Mouse (Mus musculus) kidney, postnatal 0 days (tissue): Measurements from ENCODE around the gene 4930507D05Rik. TPM values are rescaled to one million over a fixed set of nuclear protein-coding genes. Genes with fewer than 3 reads are reported as not detected.

Experiments used
- ATAC-seq: fragments of 200-750 bp; cut with Nextera tagmentation; replicated peaks from 2 replicates; pipeline ENCODE4 v1.8.0; 2017; ENCODE audit warnings: low read depth, moderate number of reproducible peaks, moderate TSS enrichment, moderate library complexity; ENCODE audit not compliant: low FRiP score
- DNase-seq: peaks from one replicate; pipeline ENCODE4 v3.0.0-alpha.2; 2016; ENCODE audit warnings: low spot score
- H3K27ac ChIP-seq: fragments of 300-500 bp; sonication (generic); 2 replicates; pipeline ENCODE4 v1.5.1; 2014; ENCODE audit warnings: mild to moderate bottlenecking
- H3K27me3 ChIP-seq: fragments of 300-500 bp; sonication (generic); 2 replicates; pipeline ENCODE4 v1.6.1; 2014; ENCODE audit warnings: low read length, mixed read lengths; ENCODE audit not compliant: insufficient read depth
- H3K36me3 ChIP-seq: fragments of 300-500 bp; sonication (generic); 2 replicates; pipeline ENCODE4 v1.6.1; 2014; ENCODE audit warnings: low read length, mixed read lengths; ENCODE audit not compliant: insufficient read depth
- H3K4me1 ChIP-seq: fragments of 300-500 bp; sonication (generic); replicated peaks from 2 replicates; pipeline ENCODE4 v1.6.1; 2014; ENCODE audit warnings: antibody characterized with exemption, low read length, mixed read lengths; ENCODE audit not compliant: insufficient read depth
- H3K4me2 ChIP-seq: fragments of 300-500 bp; sonication (generic); 2 replicates; pipeline ENCODE4 v1.6.1; 2014; ENCODE audit warnings: mild to moderate bottlenecking, low read length, moderate library complexity, mixed read lengths
- H3K4me3 ChIP-seq: fragments of 300-500 bp; sonication (generic); replicated peaks from 2 replicates; pipeline ENCODE4 v1.5.1; 2014; ENCODE audit warnings: low read depth, low read length
- H3K9ac ChIP-seq: fragments of 300-500 bp; sonication (generic); 2 replicates; pipeline ENCODE4 v1.6.1; 2014; ENCODE audit warnings: low read depth, low read length
- H3K9me3 ChIP-seq: fragments of 300-500 bp; sonication (generic); replicated peaks from 2 replicates; pipeline ENCODE4 v1.6.1; 2016; ENCODE audit warnings: low read length, inconsistent platforms, mixed read lengths
- CTCF ChIP-seq: IDR thresholded peaks from 2 replicates; pipeline ENCODE4 v1.5.1; 2016; ENCODE audit warnings: antibody characterized with exemption, low read depth, mild to moderate bottlenecking, moderate library complexity
- WGBS: fragments of 180-500 bp; shearing (Covaris S2); extraction: QIAGEN DNeasy Blood & Tissue Kit; methylation state at CpG from one replicate; pipeline ENCODE4 v1.1.7; 2014; 5-methylcytosine and 5-hydroxymethylcytosine counted together
- polyA plus RNA-seq: library from polyadenylated mRNA; unstranded; fragments of >200 nt; fragmentation: Nextera tagmentation; extraction: Ambion mirVana; gene quantifications from 2 replicates; pipeline ENCODE4 v1.2.1, GENCODE M21; 2015

The 4930507D05Rik gene
- polyA plus RNA-seq, 1 experiment from 2014 or later, result 0.53 TPM

- Histone ChIP-seq H3K36me3 (no peaks in the 10 kb centered on the region), H3K4me1 (no peaks in the 10 kb centered on the region; the same call in 1 of the 2 replicates), H3K9ac (0 out of 2 replicates have a peak overlapping the region, but pooled peaks have one; percentile 13), H3K4me2 (no peak overlapping the region), H3K4me3 (no peak overlapping the region), H3K9me3 (no peaks in the 10 kb centered on the region), H3K27me3 (no peaks in the 10 kb centered on the region), H3K27ac (peak overlapping the region; percentile 60)
- 9% methylated on average over 8 of the region's 8 CpGs for WGBS
- DNase-seq, result peak; percentile 43
- TF ChIP-seq CTCF, result no peak
- peak; percentile 61 for ATAC-seq
Observed at GRCm38 (mm10) chr10:62412906-62413605, 36.2 kb upstream of the 4930507D05Rik start.

- WGBS, result 35% methylated on average over 4 of the region's 4 CpGs
- no peak for DNase-seq
- H3K4me2 ChIP-seq, result no peak overlapping the region
Observed at GRCm38 (mm10) chr10:62413606-62413982, 35.7 kb upstream of the 4930507D05Rik start.

GRCm38 (mm10) chr10:62418831-62419356, 30.4 kb upstream of the 4930507D05Rik start:
- Histone ChIP-seq H3K4me1 (no peaks in the 10 kb centered on the region), H3K9ac (no peak overlapping the region), H3K9me3 (no peaks in the 10 kb centered on the region), H3K36me3 (no peaks in the 10 kb centered on the region), H3K4me3 (no peak overlapping the region), H3K27me3 (no peaks in the 10 kb centered on the region), H3K27ac (no peak overlapping the region), H3K4me2 (no peak overlapping the region)
- no peak for ATAC-seq
- WGBS, result 66% methylated on average over 7 of the region's 7 CpGs
- no peak for DNase-seq
- TF ChIP-seq CTCF, result no peak

More at GRCm38 (mm10) chr10:62413606-62413982, 35.7 kb upstream of the 4930507D05Rik start:
- H3K36me3 ChIP-seq, result no peaks in the 10 kb centered on the region
- no peaks in the 10 kb centered on the region; the same call in 1 of the 2 replicates for H3K4me1 ChIP-seq
- H3K27ac ChIP-seq, result peak overlapping the region; percentile 60
- H3K9ac ChIP-seq, result no peak overlapping the region
- no peak overlapping the region for H3K4me3 ChIP-seq
- H3K27me3 ChIP-seq, result no peaks in the 10 kb centered on the region
- no peak for TF ChIP-seq CTCF
- no peak for ATAC-seq
- no peaks in the 10 kb centered on the region for H3K9me3 ChIP-seq

GRCm38 (mm10) chr10:62419422-62419821, 29.9 kb upstream of the 4930507D05Rik start:
- Histone ChIP-seq H3K4me1 (no peaks in the 10 kb centered on the region), H3K4me3 (no peak overlapping the region), H3K27me3 (no peaks in the 10 kb centered on the region), H3K27ac (no peak overlapping the region), H3K36me3 (no peaks in the 10 kb centered on the region), H3K9me3 (no peaks in the 10 kb centered on the region), H3K9ac (no peak overlapping the region), H3K4me2 (no peak overlapping the region)
- WGBS, result 79% methylated on average over 5 of the region's 5 CpGs
- no peak for TF ChIP-seq CTCF
- DNase-seq (no peak), ATAC-seq (no peak)

DNA sequence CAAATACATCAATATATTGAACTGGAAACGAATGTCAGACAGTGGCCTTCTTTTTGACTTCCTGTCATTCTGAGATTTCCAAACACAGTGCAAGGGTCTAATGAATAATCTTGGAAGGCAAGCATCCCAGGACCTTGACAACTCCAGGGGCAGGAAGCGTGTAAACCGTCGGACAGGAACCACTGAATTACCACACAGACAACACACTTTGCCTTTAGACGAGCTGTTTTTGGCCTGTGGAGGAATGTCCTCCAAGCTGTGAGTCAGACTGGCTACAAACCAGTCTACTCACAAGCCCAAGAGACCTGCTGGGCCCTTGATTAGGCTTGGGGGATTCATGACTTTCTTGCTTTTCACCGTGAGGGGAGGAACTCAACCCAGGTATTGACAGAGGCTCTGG, 28.9 kb upstream of the 4930507D05Rik start:
- no peaks in the 10 kb centered on the region for H3K36me3 ChIP-seq
- TF ChIP-seq CTCF, result no peak
- no peak overlapping the region for H3K4me2 ChIP-seq
- H3K27ac ChIP-seq, result no peak overlapping the region
- no peaks in the 10 kb centered on the region for H3K9me3 ChIP-seq
- 53% methylated on average over 6 of the region's 6 CpGs for WGBS
- no peak overlapping the region for H3K9ac ChIP-seq
- H3K4me1 ChIP-seq, result no peaks in the 10 kb centered on the region
- ATAC-seq (no peak), DNase-seq (no peak)
- no peaks in the 10 kb centered on the region for H3K27me3 ChIP-seq
- no peak overlapping the region for H3K4me3 ChIP-seq

DNA sequence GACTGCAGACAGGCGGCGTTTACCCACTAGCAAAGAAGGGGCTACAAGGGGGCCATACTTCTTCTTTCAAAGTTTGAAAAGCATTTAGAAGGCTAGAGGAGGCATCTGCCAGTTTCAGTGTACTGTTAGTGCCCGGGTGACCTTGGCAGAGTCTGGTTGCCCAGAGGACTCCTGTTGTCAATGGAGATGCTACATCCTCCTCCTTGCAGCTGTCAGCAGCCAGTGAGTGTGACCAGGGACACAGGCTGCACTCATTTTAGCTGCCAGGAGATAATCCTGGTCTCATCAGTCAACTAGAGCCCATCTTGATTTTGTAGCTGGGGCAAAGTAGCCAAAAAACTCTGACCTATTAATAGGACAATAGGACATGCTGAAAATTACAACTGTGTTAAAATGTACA, 28.2 kb upstream of the 4930507D05Rik start:
- DNase-seq, result no peak
- 85% methylated on average over 3 of the region's 3 CpGs for WGBS
- no peak for TF ChIP-seq CTCF

More for the DNA sequence above, 28.2 kb upstream of the 4930507D05Rik start:
- H3K27ac ChIP-seq, result no peak overlapping the region
- no peaks in the 10 kb centered on the region for H3K36me3 ChIP-seq
- no peak overlapping the region for H3K4me3 ChIP-seq
- no peak for ATAC-seq
- no peaks in the 10 kb centered on the region for H3K4me1 ChIP-seq
- no peak overlapping the region for H3K9ac ChIP-seq
- H3K27me3 ChIP-seq, result no peaks in the 10 kb centered on the region
- H3K4me2 ChIP-seq, result no peak overlapping the region
- H3K9me3 ChIP-seq, result no peaks in the 10 kb centered on the region
